Mouse (Mus musculus) intestine, embryonic 15.5 days (tissue): ENCODE results near the gene Ccdc141. TPM values are rescaled to one million over a fixed set of nuclear protein-coding genes. Genes with fewer than 3 reads are reported as not detected.

Experiments used
- ATAC-seq: fragments of 200-750 bp; cut with Nextera tagmentation; 2 replicates; pipeline ENCODE4 v1.8.0; 2017; ENCODE audit warnings: moderate TSS enrichment, moderate library complexity
- H3K27ac ChIP-seq: fragments of 300-500 bp; sonication (generic); 2 replicates; pipeline ENCODE4 v1.5.1; 2015; ENCODE audit warnings: mild to moderate bottlenecking, inconsistent platforms
- H3K27me3 ChIP-seq: fragments of 300-500 bp; sonication (generic); replicated peaks from 2 replicates; pipeline ENCODE4 v1.6.1; 2015; ENCODE audit warnings: inconsistent platforms
- H3K36me3 ChIP-seq: fragments of 300-500 bp; sonication (generic); 2 replicates; pipeline ENCODE4 v1.6.1; 2015; ENCODE audit warnings: inconsistent platforms
- H3K4me1 ChIP-seq: fragments of 300-500 bp; sonication (generic); replicated peaks from 2 replicates; pipeline ENCODE4 v1.6.1; 2015; ENCODE audit warnings: inconsistent platforms
- H3K4me2 ChIP-seq: fragments of 300-500 bp; sonication (generic); replicated peaks from 2 replicates; pipeline ENCODE4 v1.6.1; 2015; ENCODE audit warnings: mild to moderate bottlenecking, inconsistent platforms
- H3K4me3 ChIP-seq: fragments of 300-500 bp; sonication (generic); replicated peaks from 2 replicates; pipeline ENCODE4 v1.5.1; 2015; ENCODE audit warnings: inconsistent platforms
- H3K9ac ChIP-seq: fragments of 300-500 bp; sonication (generic); 2 replicates; pipeline ENCODE4 v1.6.1; 2015; ENCODE audit warnings: inconsistent platforms
- H3K9me3 ChIP-seq: fragments of 300-500 bp; sonication (generic); 2 replicates; pipeline ENCODE4 v1.6.1; 2016; ENCODE audit warnings: inconsistent platforms
- WGBS: fragments of 180-500 bp; shearing (Covaris S2); methylation state at CpG from one replicate; pipeline ENCODE4 v1.1.7; 2015; 5-methylcytosine and 5-hydroxymethylcytosine counted together
- polyA plus RNA-seq: library from polyadenylated mRNA; unstranded; fragments of >200 nt; fragmentation: Nextera tagmentation; extraction: Ambion mirVana; gene quantifications from 2 replicates; pipeline ENCODE4 v1.2.1, GENCODE M21; 2015

Ccdc141 gene
- polyA plus RNA-seq, 1 experiment from 2014 or later: 5.6 TPM

GRCm38 (mm10) chr2:77111095-77111494 lies 59.3 kb downstream of the Ccdc141 start:
- no peak overlapping the region for H3K4me3 ChIP-seq
- no peak overlapping the region for H3K9ac ChIP-seq
- WGBS: 88% methylated on average over 2 of the region's 2 CpGs
- H3K27me3 ChIP-seq: no peaks in the 10 kb centered on the region
- no peaks in the 10 kb centered on the region for H3K36me3 ChIP-seq
- no peaks in the 10 kb centered on the region for H3K4me1 ChIP-seq
- no peak for ATAC-seq
- H3K9me3 ChIP-seq: no peaks in the 10 kb centered on the region
- H3K27ac ChIP-seq: no peak overlapping the region
- no peak overlapping the region for H3K4me2 ChIP-seq

- Histone ChIP-seq H3K4me1 (no peaks in the 10 kb centered on the region), H3K4me2 (no peak overlapping the region), H3K4me3 (no peak overlapping the region), H3K27me3 (no peaks in the 10 kb centered on the region), H3K36me3 (no peaks in the 10 kb centered on the region), H3K9ac (no peak overlapping the region), H3K27ac (no peak overlapping the region), H3K9me3 (no peaks in the 10 kb centered on the region)
- WGBS: 72% methylated on average over 4 of the region's 4 CpGs
- no peak for ATAC-seq
These were observed 60.1 kb downstream of the Ccdc141 start for GRCm38 (mm10) chr2:77110365-77110764.

GRCm38 (mm10) chr2:77109506-77110123 lies 60.8 kb downstream of the Ccdc141 start:
- no peak overlapping the region for H3K9ac ChIP-seq
- WGBS: 92% methylated on average over 8 of the region's 8 CpGs

GRCm38 (mm10) chr2:77108562-77108961 lies 61.9 kb downstream of the Ccdc141 start:
- no peaks in the 10 kb centered on the region for H3K27me3 ChIP-seq
- no peaks in the 10 kb centered on the region for H3K4me1 ChIP-seq
- no peak overlapping the region for H3K9ac ChIP-seq
- no peaks in the 10 kb centered on the region for H3K9me3 ChIP-seq
- no peak for ATAC-seq
- no peak overlapping the region for H3K27ac ChIP-seq
- WGBS: 64% methylated on average over 5 of the region's 5 CpGs
- no peak overlapping the region for H3K4me3 ChIP-seq
- no peaks in the 10 kb centered on the region for H3K36me3 ChIP-seq
- H3K4me2 ChIP-seq: no peak overlapping the region

More at GRCm38 (mm10) chr2:77109506-77110123, 60.8 kb downstream of the Ccdc141 start:
- H3K27ac ChIP-seq: no peak overlapping the region
- H3K36me3 ChIP-seq: no peaks in the 10 kb centered on the region
- no peak for ATAC-seq
- no peak overlapping the region for H3K4me2 ChIP-seq
- H3K4me3 ChIP-seq: no peak overlapping the region
- no peaks in the 10 kb centered on the region for H3K4me1 ChIP-seq
- H3K9me3 ChIP-seq: no peaks in the 10 kb centered on the region
- no peaks in the 10 kb centered on the region for H3K27me3 ChIP-seq

- Histone ChIP-seq H3K27ac (no peak overlapping the region), H3K9me3 (no peaks in the 10 kb centered on the region), H3K4me3 (no peak overlapping the region), H3K9ac (no peak overlapping the region), H3K4me2 (no peak overlapping the region), H3K36me3 (no peaks in the 10 kb centered on the region), H3K4me1 (no peaks in the 10 kb centered on the region), H3K27me3 (no peaks in the 10 kb centered on the region)
- WGBS: 79% methylated on average over 3 of the region's 3 CpGs
- ATAC-seq: no peak
These were observed 64.3 kb downstream of the Ccdc141 start for GRCm38 (mm10) chr2:77106150-77106549.

- ATAC-seq: no peak
- Histone ChIP-seq H3K4me3 (no peak overlapping the region), H3K9ac (no peak overlapping the region)
These were observed 65.3 kb downstream of the Ccdc141 start for GRCm38 (mm10) chr2:77105006-77105715.

GRCm38 (mm10) chr2:77102516-77102915 lies 67.9 kb downstream of the Ccdc141 start:
- Histone ChIP-seq H3K4me2 (no peak overlapping the region), H3K9me3 (no peaks in the 10 kb centered on the region), H3K36me3 (no peaks in the 10 kb centered on the region), H3K27ac (no peak overlapping the region), H3K4me1 (no peaks in the 10 kb centered on the region), H3K27me3 (no peaks in the 10 kb centered on the region), H3K4me3 (no peak overlapping the region), H3K9ac (no peak overlapping the region)
- 90% methylated on average over 5 of the region's 5 CpGs for WGBS
- no peak for ATAC-seq

More at GRCm38 (mm10) chr2:77105006-77105715, 65.3 kb downstream of the Ccdc141 start:
- Histone ChIP-seq H3K36me3 (no peaks in the 10 kb centered on the region), H3K4me2 (no peak overlapping the region), H3K27ac (no peak overlapping the region), H3K9me3 (no peaks in the 10 kb centered on the region), H3K4me1 (no peaks in the 10 kb centered on the region), H3K27me3 (no peaks in the 10 kb centered on the region)
- WGBS: 85% methylated on average over 8 of the region's 8 CpGs

- Histone ChIP-seq H3K4me2 (no peak overlapping the region), H3K36me3 (no peaks in the 10 kb centered on the region), H3K27me3 (no peaks in the 10 kb centered on the region), H3K4me1 (no peaks in the 10 kb centered on the region), H3K27ac (no peak overlapping the region), H3K9ac (no peak overlapping the region), H3K4me3 (no peak overlapping the region), H3K9me3 (no peaks in the 10 kb centered on the region)
- ATAC-seq: no peak
- 98% methylated on average over 2 of the region's 2 CpGs for WGBS
These were observed 70.6 kb downstream of the Ccdc141 start for GRCm38 (mm10) chr2:77099814-77100213.

- WGBS: 90% methylated on average over 3 of the region's 3 CpGs
- no peak for ATAC-seq
- no peaks in the 10 kb centered on the region for H3K4me1 ChIP-seq
- H3K36me3 ChIP-seq: no peaks in the 10 kb centered on the region
- H3K4me3 ChIP-seq: no peak overlapping the region
- H3K27ac ChIP-seq: no peak overlapping the region
- H3K27me3 ChIP-seq: no peaks in the 10 kb centered on the region
- no peak overlapping the region for H3K4me2 ChIP-seq
- H3K9me3 ChIP-seq: no peaks in the 10 kb centered on the region
- no peak overlapping the region for H3K9ac ChIP-seq
These were observed 71.7 kb downstream of the Ccdc141 start for GRCm38 (mm10) chr2:77098769-77099168.

GRCm38 (mm10) chr2:77091749-77092148 lies 78.7 kb downstream of the Ccdc141 start:
- no peak for ATAC-seq

GRCm38 (mm10) chr2:77085313-77085712 lies 85.1 kb downstream of the Ccdc141 start:
- ATAC-seq: no peak
- Histone ChIP-seq H3K36me3 (no peaks in the 10 kb centered on the region), H3K4me3 (no peak overlapping the region), H3K9me3 (no peaks in the 10 kb centered on the region), H3K9ac (no peak overlapping the region), H3K27ac (no peak overlapping the region), H3K4me1 (no peaks in the 10 kb centered on the region), H3K27me3 (no peaks in the 10 kb centered on the region), H3K4me2 (no peak overlapping the region)

More at GRCm38 (mm10) chr2:77091749-77092148, 78.7 kb downstream of the Ccdc141 start:
- Histone ChIP-seq H3K4me2 (no peak overlapping the region), H3K27ac (no peak overlapping the region), H3K9ac (no peak overlapping the region), H3K4me3 (no peak overlapping the region), H3K9me3 (no peaks in the 10 kb centered on the region), H3K27me3 (no peaks in the 10 kb centered on the region), H3K36me3 (no peaks in the 10 kb centered on the region), H3K4me1 (no peaks in the 10 kb centered on the region)
- 88% methylated on average over 4 of the region's 4 CpGs for WGBS

- H3K9me3 ChIP-seq: no peaks in the 10 kb centered on the region
- H3K36me3 ChIP-seq: no peaks in the 10 kb centered on the region
- H3K4me1 ChIP-seq: no peaks in the 10 kb centered on the region
- H3K27me3 ChIP-seq: no peaks in the 10 kb centered on the region
- H3K27ac ChIP-seq: no peak overlapping the region
- no peak overlapping the region for H3K9ac ChIP-seq
- H3K4me2 ChIP-seq: no peak overlapping the region
- no peak for ATAC-seq
- no peak overlapping the region for H3K4me3 ChIP-seq
These were observed 85.8 kb downstream of the Ccdc141 start for GRCm38 (mm10) chr2:77084629-77085028.

GRCm38 (mm10) chr2:77081156-77081555 lies 89.3 kb downstream of the Ccdc141 start:
- ATAC-seq: no peak
- H3K4me3 ChIP-seq: no peak overlapping the region
- H3K36me3 ChIP-seq: no peaks in the 10 kb centered on the region
- H3K4me1 ChIP-seq: no peaks in the 10 kb centered on the region
- H3K27ac ChIP-seq: no peak overlapping the region
- WGBS: 76% methylated on average over 2 of the region's 2 CpGs
- no peaks in the 10 kb centered on the region for H3K27me3 ChIP-seq
- H3K4me2 ChIP-seq: no peak overlapping the region
- no peak overlapping the region for H3K9ac ChIP-seq
- no peaks in the 10 kb centered on the region for H3K9me3 ChIP-seq
